Mouse (Mus musculus) intestine, postnatal 0 days (tissue): Measurements from ENCODE around the gene Prkca. TPM values are rescaled to one million over a fixed set of nuclear protein-coding genes. Genes with fewer than 3 reads are reported as not detected.

Experiments
- ATAC-seq: fragments of 200-750 bp; cut with Nextera tagmentation; 2 replicates; pipeline ENCODE4 v1.8.0; 2017; ENCODE audit warnings: mild to moderate bottlenecking, moderate TSS enrichment, moderate library complexity
- H3K27ac ChIP-seq: fragments of 300-500 bp; sonication (generic); 2 replicates; pipeline ENCODE4 v1.5.1; 2014; ENCODE audit warnings: mild to moderate bottlenecking, low read depth, low read length, moderate library complexity
- H3K27me3 ChIP-seq: fragments of 300-500 bp; sonication (generic); replicated peaks from 2 replicates; pipeline ENCODE4 v1.6.1; 2014; ENCODE audit warnings: low read length, mixed read lengths; ENCODE audit not compliant: control insufficient read depth, insufficient read depth
- H3K36me3 ChIP-seq: fragments of 300-500 bp; sonication (generic); 2 replicates; pipeline ENCODE4 v1.6.1; 2014; ENCODE audit warnings: mild to moderate bottlenecking, moderate library complexity; ENCODE audit not compliant: control insufficient read depth, insufficient read depth
- H3K4me1 ChIP-seq: fragments of 300-500 bp; sonication (generic); replicated peaks from 2 replicates; pipeline ENCODE4 v1.6.1; 2014; ENCODE audit warnings: antibody characterized with exemption, low read length, mixed read lengths; ENCODE audit not compliant: control insufficient read depth, insufficient read depth
- H3K4me2 ChIP-seq: fragments of 300-500 bp; sonication (generic); replicated peaks from 2 replicates; pipeline ENCODE4 v1.6.1; 2014; ENCODE audit warnings: low read depth, mild to moderate bottlenecking, moderate library complexity
- H3K4me3 ChIP-seq: fragments of 300-500 bp; sonication (generic); 2 replicates; pipeline ENCODE4 v1.5.1; 2014; ENCODE audit warnings: low read depth, low read length
- H3K9ac ChIP-seq: fragments of 300-500 bp; sonication (generic); 2 replicates; pipeline ENCODE4 v1.6.1; 2014; ENCODE audit warnings: mild to moderate bottlenecking, low read depth, low read length
- H3K9me3 ChIP-seq: fragments of 300-500 bp; sonication (generic); 2 replicates; pipeline ENCODE4 v1.6.1; 2016; ENCODE audit warnings: mixed run types; ENCODE audit not compliant: control insufficient read depth
- CTCF ChIP-seq: sonication (generic); IDR thresholded peaks from 2 replicates; pipeline ENCODE4 v1.5.1; 2016; ENCODE audit warnings: low read depth, mild to moderate bottlenecking, control low read depth, antibody characterized with exemption, moderate library complexity
- WGBS: fragments of 180-500 bp; shearing (Covaris S2); extraction: QIAGEN DNeasy Blood & Tissue Kit; methylation state at CpG from one replicate; pipeline ENCODE4 v1.1.7; 2014; 5-methylcytosine and 5-hydroxymethylcytosine counted together
- polyA plus RNA-seq: library from polyadenylated mRNA; unstranded; fragments of >200 nt; fragmentation: Nextera tagmentation; extraction: Ambion mirVana; gene quantifications from 2 replicates; pipeline ENCODE4 v1.2.1, GENCODE M21; 2015

The Prkca gene
- polyA plus RNA-seq, 1 experiment from 2014 or later = 14.5 TPM

DNA sequence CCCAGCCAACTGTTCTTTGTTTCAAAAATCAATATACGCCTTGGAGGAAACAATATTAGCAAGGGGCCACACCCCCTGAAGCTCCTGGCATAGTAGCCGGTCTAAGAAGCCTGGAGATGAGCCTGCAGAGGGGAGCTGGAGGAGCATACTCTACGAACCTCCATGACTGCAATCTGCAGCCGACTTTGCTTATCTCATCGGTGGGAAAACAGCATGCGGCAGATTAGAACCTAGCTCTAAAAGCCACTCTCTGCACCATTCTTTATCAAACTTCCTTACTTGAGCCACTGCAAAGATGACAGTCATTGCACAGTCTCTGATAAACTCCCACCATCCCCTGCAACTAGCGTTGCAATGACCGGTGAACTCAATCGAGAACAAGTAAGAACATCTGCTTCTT lies 194.5 kb downstream of the Prkca start:
- Histone ChIP-seq H3K4me3 (no peak overlapping the region), H3K27ac (no peak overlapping the region), H3K4me2 (no peak overlapping the region), H3K4me1 (0 out of 2 replicates have a peak, but pooled peaks cover 5% of the 10 kb centered on the region), H3K27me3 (no peaks in the 10 kb centered on the region), H3K9me3 (no peaks in the 10 kb centered on the region), H3K9ac (no peak overlapping the region), H3K36me3 (no peaks in the 10 kb centered on the region)
- WGBS = 29% methylated on average over 9 of the region's 9 CpGs
- no peak for TF ChIP-seq CTCF
- ATAC-seq = no peak

DNA sequence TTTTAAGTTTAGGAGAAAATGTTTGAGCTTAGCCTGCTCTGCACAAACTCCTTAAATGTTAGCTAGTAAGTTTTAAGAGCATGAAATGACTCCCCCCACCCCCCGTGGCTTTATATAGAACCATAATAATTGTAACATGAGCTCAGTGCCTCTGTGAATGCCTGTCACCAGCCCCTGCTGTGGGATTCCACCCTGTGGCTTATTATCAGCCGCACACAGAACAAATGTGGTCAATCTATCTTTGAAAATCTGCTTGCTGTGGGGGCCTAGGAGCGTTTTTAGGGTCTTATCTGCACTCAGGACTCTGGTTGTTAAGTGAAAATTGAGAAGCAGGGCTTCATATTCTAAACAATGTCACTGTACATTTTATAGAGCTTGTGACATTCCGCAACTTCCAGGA lies 195.2 kb downstream of the Prkca start:
- WGBS = 49% methylated on average over 4 of the region's 4 CpGs
- Histone ChIP-seq H3K4me3 (no peak overlapping the region), H3K9me3 (no peaks in the 10 kb centered on the region), H3K9ac (no peak overlapping the region), H3K27me3 (no peaks in the 10 kb centered on the region), H3K27ac (no peak overlapping the region), H3K4me2 (no peak overlapping the region), H3K4me1 (0 out of 2 replicates have a peak, but pooled peaks cover 5% of the 10 kb centered on the region), H3K36me3 (no peaks in the 10 kb centered on the region)
- ATAC-seq = no peak
- TF ChIP-seq CTCF = no peak

DNA sequence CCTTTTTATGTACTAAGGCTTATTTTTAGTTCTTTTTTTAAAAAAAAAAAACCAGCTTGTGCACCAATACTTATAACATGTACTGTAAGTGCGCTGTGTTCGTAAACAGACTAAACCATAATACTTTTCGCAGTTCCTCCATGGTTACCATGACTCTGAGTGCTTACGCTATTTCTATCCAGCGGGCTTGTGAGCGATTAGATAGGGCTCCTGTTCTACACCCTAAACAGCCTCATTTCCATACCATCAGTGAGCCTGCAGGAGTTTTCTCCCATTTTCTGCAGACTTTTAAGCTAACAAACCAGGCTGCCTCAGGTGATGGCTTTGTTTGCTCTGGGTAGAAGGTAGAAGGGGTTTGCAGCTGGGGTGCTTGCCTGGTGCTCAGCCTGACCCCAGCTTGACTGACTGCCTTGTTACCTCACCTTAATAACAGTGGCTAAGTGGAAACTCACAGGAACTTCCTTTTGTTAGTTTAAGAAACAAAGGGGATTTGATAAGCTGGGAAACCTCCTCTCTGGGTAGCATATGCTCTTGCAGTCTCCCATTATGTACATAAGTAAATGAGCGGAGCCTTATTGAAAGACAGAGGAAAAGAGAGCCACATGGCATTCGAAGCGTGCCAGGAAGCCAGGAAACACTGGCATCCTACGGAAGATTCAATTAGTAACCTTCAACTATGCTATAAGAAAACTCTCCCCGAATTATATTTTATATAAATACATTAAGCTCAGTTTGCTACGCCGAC lies 197.8 kb downstream of the Prkca start:
- 49% methylated on average over 13 of the region's 13 CpGs for WGBS
- TF ChIP-seq CTCF = no peak
- 0 out of 2 replicates have a peak, but pooled peaks cover 5% of the 10 kb centered on the region for H3K4me1 ChIP-seq
- H3K27ac ChIP-seq = no peak overlapping the region
- no peak overlapping the region for H3K9ac ChIP-seq
- H3K9me3 ChIP-seq = no peaks in the 10 kb centered on the region
- H3K27me3 ChIP-seq = no peaks in the 10 kb centered on the region
- no peak overlapping the region; the same call in 1 of the 2 replicates for H3K4me2 ChIP-seq
- no peaks in the 10 kb centered on the region for H3K36me3 ChIP-seq
- ATAC-seq = 0 out of 2 replicates have a peak, but pooled peaks have one; percentile 21
- no peak overlapping the region for H3K4me3 ChIP-seq

DNA sequence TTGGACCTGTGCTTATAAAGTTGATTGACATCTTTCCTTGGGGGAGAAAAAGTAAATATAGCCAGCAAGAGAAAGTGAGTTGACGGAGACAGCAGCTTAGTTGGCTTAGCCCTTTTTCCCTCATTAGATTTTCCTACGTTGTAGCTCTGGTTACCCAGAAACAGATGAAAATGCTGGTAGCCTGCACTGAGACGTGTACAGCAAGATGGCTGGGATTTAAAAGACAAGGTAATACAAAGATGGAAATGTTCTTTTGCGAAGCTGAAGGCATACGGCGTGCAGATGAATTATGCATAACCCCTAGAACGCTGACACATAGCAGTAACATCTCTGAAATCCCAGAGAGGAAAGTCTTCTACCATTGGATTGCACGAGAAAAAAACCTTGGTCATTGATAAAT lies 198.6 kb downstream of the Prkca start:
- 75% methylated on average over 8 of the region's 8 CpGs for WGBS
- no peak overlapping the region for H3K4me2 ChIP-seq
- 0 out of 2 replicates have a peak, but pooled peaks cover 5% of the 10 kb centered on the region for H3K4me1 ChIP-seq
- H3K36me3 ChIP-seq = no peaks in the 10 kb centered on the region
- no peak for TF ChIP-seq CTCF
- no peak overlapping the region for H3K27ac ChIP-seq
- H3K9me3 ChIP-seq = no peaks in the 10 kb centered on the region
- no peaks in the 10 kb centered on the region for H3K27me3 ChIP-seq
- no peak for ATAC-seq
- H3K4me3 ChIP-seq = no peak overlapping the region
- H3K9ac ChIP-seq = no peak overlapping the region

DNA sequence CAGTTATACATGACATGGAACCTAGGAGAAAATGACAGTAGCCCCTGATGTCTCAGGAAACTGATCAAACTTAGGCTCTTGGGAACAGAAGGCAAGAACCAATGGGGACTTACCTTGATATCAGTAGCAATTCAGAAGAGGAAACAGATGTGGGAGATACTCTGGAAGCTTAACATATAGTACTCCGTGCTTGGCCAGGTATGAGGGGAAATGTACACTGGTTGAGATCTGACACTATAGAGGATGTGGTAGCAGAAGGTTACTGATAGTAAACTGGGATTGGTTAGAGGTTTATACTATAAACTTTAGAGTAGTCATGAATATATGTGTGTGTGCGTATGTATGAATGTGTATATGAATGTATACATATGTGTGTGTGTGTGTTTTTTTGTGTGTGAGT lies 200.0 kb downstream of the Prkca start:
- no peak for TF ChIP-seq CTCF
- H3K4me2 ChIP-seq = no peak overlapping the region
- no peak overlapping the region for H3K27ac ChIP-seq
- no peaks in the 10 kb centered on the region for H3K36me3 ChIP-seq
- no peak overlapping the region for H3K4me3 ChIP-seq
- H3K27me3 ChIP-seq = no peaks in the 10 kb centered on the region
- no peaks in the 10 kb centered on the region for H3K9me3 ChIP-seq
- no peak for ATAC-seq
- no peak overlapping the region for H3K9ac ChIP-seq
- 0 out of 2 replicates have a peak, but pooled peaks cover 5% of the 10 kb centered on the region for H3K4me1 ChIP-seq
- WGBS = 81% methylated on average over 2 of the region's 2 CpGs

DNA sequence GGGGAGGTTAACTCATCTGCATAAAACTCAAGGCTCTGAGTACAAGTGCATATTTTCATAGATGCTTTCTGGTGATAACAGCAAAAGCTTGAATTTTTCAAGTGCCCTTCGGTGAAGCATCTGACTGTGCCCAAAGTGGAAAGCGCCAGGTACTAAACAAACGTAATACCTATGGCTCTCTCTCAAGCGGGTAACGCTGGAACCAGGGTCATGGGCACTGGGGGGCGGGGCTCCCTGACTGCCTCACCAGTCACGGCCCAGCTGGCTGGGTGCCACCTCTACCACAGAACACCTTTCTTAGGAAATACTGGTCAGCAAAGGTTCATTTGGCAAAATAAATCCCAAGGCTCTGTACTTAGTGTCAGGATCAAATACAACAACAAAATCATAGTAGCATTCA lies 203.7 kb downstream of the Prkca start:
- no peak overlapping the region for H3K9ac ChIP-seq
- no peak overlapping the region for H3K27ac ChIP-seq
- H3K4me3 ChIP-seq = no peak overlapping the region
- 70% methylated on average over 7 of the region's 7 CpGs for WGBS
- no peaks in the 10 kb centered on the region for H3K36me3 ChIP-seq
- H3K4me1 ChIP-seq = no peaks in the 10 kb centered on the region
- H3K9me3 ChIP-seq = no peaks in the 10 kb centered on the region
- TF ChIP-seq CTCF = no peak
- H3K27me3 ChIP-seq = no peaks in the 10 kb centered on the region
- no peak for ATAC-seq
- no peak overlapping the region for H3K4me2 ChIP-seq
